Mouse (Mus musculus) fat pad, adult 2 months (tissue): ENCODE measurements at regions not wholly inside any gene's neighbourhood (a gene's known extent, or its start where the extent isn't known, plus 50 kb on each side); places are given as distances from the start of the nearest gene placed in this dataset.
"Not testable (repeated sequence)": the region's sequence is repeated elsewhere in the genome, so short reads cannot be mapped to it uniquely, and the experiment has no call there.

ENCODE experiments used
- DNase-seq: peaks from one replicate; pipeline ENCODE4 v3.0.0-alpha.2; 2011; ENCODE audit warnings: low read depth, low spot score; ENCODE audit errors: extremely low read depth

DNA sequence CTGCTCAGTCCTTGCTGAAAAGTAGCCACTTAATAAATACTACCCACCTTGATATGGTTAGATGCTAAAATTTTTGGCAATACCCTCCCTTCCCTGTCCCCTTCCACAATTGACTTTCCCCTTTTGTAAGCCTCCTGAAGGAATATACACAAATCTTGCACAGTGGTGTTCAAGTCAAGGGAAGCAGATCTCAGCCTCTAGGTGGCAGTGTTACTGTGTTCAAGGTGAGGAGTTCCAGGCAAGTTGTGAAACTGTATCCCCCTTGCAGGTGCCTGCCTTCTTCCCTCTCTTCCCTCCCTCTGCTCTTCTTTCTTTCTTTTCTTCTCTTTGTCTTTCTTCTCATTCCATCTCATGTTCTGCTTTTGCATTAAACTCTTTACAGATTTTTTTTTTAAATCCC, 239.1 kb downstream of the Sec16b start:
- no peak for DNase-seq

DNA sequence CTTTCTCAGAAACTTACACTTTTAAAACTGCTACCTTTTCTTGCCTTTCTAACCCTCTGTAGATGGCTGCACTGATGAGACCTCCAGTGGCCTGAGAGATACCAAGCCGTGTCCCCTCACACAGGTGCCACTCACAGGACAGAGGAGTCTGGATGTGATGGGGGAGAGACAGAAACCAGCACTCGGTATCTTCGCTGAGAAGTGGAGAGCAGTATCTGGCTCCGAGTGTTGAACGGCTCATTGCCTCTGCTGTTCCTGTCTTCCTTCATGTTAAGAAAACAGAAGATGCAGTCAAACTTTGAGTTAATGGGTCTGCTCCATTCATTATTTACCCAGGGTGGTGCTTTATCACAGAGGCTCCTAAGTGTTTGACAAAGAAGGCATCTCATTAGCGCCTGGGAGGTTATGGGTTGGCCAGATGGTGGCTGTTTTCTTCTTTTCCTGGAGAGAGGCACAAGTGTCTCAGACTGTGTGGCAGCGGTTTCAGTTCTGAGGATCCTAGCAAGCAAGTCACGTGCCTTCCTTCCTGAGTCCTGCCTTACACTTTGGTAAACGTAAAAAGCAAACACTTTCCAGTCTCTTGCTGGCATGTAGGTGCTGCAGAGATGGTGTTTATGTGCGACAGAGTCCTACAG, 248.6 kb downstream of the Sec16b start:
- no peak for DNase-seq

DNA sequence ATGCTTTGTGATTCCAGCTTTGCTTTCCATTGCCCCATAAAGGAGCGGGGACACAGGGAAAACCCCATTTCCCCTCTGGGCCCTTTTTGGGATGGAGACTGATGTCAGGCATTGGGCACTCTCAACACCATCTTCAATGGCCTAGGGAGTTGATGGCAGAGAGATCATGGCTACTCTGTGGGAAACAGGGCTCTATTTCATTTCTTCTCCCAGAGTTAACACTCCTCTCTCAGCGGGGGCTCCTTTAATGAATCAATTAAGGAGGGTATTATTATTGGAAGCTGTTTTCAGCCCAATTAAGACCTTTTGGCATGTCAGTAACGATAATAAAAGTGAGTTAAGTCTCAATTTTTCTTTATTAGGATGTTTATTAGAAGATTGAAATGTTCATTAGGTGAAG, 250.4 kb downstream of the Sec16b start:
- no peak for DNase-seq

DNA sequence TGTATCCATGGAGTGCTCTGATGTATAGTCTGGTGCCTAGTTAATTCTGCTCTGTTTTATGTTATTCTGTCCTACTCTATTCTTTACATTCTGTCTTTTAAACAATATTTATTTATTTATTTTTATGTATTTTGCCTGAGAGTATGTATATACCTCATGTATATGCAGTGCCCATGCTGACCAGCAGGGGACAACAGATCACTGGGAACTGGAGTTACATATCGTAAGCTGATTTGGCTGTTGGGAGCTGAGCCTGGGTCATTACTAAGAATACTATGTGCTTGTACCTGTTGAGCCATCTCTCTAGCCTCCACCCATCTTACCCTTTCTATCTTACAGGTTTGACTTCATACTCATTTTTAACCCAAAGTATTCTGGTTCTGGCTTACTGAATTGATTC, 251.8 kb downstream of the Sec16b start:
- DNase-seq = no peak

DNA sequence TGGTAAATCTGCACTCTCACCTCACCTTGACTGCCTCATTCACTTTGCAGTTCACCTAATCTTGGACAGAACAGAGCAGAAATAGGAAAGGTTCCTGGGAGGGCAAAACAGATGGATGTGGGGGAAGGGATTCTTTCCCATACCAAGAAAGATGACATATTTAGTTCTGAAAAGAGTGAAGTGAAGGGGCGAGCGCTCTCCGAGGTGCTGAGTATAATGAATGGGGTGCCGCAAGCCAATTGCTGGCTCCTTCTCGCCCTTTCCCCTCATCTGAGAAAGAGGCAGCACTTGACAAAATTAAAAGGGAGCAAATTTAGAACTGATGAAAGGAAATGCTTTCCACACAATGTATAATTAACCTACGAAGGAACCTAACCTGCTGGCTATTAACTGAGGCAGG, 261.7 kb downstream of the Sec16b start:
- DNase-seq = no peak

DNA sequence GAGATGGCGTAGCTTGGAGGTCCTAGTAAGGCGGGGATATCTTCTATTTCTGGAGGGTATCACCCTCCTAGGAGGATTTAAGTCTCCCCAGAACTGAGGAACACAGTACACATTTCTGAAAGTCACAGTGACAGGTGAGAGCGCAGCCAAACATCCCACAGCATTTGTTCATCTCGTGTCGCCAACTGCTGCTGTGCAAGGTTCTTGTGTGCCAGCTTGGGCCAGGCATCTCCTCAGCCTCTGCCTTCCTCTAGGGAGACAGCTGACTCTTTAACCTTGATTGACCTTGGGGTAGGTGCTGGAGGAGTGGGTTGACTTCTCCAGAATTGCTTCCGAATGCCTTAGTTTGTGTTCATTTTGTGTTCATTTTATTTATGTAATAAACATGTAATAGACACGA, 291.2 kb downstream of the Sec16b start:
- no peak for DNase-seq

DNA sequence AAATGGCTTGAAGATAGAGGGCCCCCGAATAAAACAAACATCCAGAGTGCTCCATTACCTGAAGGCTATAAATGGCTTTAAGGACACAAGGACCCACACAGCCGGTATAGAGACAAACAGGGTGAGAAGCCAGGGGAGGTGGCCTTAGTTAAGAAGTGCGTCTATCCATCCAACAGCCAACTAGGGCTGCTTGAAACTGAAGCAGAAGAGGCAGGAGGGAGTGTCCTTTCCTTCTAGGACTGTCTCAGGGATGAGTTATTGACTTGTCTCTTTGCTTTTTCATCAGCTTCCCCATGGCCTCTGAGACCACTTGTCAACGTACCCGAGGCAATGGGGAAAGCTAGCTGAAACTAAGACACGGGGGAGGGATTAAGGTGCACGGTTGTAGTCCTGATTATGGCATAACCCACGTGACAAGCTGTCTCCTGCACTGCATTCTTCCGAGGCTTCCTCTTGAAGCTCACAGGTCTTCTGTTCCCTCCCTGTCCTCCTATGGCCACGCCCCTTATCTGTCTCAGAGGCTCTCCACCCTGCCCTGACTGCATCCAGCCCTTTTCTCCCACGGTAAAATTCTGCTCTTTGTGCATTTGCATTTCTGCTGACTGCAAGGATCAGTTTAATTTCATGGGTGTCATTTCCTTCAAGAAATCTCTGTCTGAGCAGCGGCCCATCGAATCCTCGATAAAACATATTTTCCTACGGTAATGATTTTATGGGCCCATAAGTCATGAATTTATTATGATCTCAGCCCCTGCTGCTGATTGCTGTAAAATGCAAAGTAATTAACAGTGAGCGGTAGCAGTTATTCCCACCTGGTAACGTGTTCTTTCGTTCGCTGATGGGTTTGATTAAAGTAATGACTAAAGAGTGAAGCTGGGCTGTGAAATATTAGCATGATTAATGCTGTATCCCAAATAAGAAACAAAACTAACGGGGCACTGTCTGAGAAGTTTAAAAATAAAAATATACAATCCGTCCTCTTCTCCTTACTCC, 292.3 kb downstream of the Sec16b start:
- no peak for DNase-seq

DNA sequence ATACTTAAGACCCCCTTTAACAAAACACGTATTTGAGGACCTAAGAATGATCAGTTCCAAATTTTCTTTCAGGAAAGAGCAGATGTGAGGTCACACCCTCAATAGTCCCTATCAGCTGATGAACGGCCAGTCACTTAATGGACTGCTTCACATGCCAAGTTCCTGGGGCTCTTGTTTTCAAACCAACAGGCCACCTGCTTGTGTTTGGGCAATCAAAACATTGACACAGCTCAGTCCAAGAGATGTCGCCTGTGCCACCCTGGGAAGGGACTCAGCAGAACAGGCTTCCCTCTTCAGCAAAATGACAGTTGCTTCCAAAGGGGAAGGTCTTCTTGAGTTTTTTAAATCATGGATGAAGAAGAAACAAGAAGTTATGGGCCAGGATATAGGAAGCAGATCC, 294.6 kb downstream of the Sec16b start:
- DNase-seq = no peak

DNA sequence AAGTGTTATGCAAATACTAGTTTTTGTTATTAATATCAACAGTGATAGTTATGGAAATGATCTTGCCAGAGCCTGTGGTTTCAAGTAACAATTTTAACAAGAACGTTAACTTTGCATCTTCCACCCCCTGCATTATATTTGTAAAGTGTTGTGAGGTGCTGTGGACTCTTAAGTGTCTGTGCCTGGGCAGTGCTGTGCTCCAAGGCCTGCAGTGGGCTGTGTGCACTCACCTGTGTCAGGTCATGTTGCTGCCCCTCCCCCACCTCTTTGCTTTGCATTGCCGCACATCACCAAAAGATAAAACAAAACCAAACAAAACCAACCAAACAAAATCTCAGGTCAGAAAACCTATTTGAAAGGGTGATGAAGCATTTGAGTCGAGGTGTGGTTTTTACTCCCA, 297.7 kb downstream of the Sec16b start:
- DNase-seq = no peak

DNA sequence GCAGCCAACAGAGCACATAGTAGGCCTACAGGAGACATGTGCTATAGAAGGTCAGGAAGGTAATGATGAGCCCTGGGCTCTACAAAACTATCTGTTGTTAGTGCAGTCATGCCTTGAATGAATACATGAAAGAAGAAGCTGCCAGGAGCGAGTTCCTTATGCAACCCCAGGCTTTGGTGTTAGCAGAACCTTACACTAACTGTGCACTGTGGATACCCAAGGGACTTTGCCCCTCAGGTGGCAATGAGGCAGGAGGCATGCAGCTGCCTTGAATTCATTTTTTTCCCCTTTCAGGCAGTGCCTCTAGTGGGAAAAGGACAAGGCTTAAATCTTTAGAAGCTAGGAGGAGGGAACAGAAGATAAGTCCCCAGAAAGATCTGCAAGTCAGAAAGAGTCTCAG, 299.8 kb downstream of the Sec16b start:
- DNase-seq = no peak

DNA sequence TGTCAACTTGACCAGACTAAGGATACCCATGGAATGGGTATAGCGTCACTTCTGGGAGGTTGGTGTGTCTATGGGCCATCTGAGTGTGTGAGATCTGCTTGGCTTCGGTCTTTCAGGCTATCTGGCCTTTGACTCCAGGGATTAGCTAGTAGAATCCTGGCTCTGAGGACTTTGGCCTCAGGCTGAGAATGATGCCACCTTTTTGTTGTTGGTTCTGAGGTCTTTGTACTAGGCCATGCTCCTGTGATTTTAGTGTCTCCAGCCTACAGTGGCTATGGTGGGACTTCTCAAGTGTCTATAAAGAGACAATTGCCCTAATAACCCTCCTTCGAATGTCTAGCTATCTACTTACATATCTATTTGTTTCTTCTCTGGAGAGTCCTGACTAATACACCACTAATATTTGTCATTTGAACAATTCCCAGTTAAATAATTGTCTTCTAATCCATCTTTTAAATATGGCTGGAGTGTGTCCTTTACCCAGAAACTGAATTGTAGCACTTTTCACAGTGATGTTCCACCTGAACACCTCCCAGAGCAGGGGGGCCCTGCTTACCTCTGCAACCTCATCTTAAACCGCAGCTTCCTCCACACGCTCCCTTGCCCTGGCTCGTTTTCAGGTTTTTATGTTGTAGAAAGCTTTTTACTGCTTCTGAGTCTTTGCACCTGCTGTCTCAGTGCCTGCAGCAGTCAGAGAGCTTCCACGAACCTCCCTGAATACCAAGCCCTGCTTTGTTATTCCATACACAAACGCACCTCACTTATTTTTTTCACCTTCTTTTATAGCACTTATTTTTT, 303.3 kb downstream of the Sec16b start:
- no peak for DNase-seq

DNA sequence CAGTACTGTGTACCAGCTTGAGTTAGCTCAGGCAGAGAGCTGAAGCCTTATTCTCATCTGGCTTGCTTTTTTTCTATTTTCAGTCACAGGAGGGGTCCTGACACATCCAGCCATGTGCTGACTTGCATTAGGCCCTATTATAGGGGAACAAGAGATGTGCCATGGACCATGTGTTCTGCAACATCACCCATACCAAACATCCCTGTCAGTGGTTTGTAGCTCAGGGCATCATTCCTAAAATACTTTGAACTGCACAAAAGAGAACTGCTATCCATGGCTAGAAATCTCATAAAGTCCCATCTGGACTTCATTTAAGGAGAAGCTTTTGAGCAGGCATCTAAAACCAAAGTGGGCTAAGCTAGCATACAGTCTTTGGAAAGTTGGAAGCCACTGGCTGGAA, 304.1 kb downstream of the Sec16b start:
- no peak for DNase-seq

DNA sequence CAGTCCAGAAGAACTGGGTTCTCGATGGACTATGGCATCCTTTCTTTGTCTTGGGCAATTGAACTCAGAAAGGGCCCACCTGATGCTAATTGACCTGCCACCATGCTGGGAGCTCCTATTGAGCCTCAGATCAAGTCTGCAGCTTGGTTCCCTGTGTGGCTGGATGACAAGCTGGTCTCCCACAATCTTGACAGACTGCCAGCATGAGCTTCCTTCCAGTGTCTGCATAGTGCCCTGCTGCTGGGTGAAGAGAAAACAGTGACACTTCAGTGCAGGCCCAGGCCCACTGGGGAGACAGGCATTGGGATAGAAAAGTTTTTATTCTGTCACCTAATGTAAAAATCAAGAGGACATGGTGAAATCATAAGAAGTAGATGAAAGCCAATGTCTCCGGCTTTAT, 321.4 kb downstream of the Sec16b start:
- no peak for DNase-seq

DNA sequence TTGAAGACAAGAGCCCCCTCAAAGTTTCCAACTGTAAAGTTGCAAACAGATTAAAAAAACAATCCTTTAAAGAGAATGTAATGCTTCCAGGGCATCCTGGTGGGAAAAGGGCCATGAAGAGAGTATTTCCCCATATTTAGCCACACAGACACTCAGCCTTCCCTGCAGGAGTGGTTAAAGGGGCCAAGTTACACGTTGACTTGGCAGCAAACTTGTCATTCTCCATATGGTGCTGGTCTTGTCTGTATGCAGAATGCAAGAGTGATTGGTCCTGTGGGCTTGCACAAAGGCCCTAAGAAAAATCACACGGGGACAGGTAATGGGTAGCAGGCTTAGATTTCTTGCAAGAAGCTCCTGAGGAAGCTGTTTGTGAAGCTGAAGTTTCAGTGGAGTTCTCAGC, 325.0 kb downstream of the Sec16b start:
- no peak for DNase-seq

DNA sequence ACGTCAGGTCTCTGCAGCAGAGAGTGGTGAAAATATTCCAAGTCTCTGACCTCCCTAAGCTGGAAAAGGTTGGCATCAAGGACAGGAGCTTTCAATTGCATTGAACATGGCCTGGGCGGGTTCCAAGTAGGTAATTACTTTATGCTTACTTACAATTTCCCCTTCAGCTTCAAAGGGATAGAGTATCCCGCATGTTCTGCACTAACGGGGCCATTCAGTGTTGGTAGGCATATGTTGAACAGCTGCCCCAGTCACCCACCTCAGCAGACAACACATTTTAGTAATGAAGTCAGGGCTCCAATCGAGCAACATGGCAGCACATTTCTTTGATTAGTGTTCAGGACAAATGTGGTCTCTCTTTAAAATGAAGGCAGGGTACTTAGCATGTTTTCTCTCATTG, 366.2 kb downstream of the Sec16b start:
- no peak for DNase-seq

DNA sequence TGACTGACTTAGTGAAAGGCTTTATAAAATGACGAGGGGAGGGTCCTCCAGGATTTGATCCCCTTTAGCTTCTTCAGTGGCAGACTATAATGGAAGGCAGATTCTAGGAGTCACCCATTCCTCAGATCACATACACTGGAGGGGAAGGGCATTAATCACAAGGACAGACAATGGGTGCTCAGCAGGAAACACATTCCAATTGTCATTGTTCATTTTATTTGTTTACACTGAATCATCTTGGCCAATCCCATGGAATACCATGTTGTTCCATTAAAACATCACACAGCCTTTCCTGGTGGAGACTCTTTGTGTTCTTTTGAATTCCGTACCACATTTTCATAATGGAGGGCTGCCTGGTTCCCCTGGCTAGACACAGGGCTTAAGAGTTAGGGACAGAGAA, 368.5 kb downstream of the Sec16b start:
- no peak for DNase-seq

DNA sequence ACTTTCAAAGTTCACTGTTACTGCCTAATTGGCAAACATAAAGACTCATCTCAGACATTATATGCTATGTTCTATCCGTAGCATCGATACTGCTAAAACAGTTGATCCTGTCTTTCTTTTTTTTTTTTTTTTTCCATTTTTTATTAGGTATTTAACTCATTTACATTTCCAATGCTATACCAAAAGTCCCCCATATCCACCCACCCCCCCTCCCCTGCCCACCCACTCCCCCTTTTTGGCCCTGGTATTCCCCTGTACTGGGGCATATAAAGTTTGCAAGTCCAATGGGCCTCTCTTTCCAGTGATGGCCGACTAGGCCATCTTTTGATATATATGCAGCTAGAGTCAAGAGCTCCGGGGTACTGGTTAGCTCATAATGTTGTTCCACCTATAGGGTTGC, 370.6 kb downstream of the Sec16b start:
- DNase-seq = not testable (repeated sequence)

DNA sequence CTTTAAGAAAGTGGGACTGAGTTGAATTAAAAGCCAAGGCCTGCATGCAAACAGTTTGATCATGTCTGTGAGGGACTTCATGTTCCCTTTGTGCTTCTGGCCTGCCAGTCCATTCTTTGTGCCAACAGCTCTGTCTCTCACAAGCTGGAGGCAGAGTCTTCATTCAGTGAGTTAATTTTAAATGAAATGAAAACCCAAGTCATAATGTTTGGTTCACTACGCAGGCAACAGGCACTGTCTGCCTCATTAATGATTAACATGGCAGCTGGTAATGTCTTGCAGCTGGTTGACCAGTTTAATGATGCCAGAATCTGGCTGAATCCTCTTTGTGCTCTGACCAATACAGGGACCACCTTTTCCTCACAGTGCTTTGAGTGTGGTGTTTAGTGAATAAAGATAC, 380.6 kb downstream of the Sec16b start:
- no peak for DNase-seq

DNA sequence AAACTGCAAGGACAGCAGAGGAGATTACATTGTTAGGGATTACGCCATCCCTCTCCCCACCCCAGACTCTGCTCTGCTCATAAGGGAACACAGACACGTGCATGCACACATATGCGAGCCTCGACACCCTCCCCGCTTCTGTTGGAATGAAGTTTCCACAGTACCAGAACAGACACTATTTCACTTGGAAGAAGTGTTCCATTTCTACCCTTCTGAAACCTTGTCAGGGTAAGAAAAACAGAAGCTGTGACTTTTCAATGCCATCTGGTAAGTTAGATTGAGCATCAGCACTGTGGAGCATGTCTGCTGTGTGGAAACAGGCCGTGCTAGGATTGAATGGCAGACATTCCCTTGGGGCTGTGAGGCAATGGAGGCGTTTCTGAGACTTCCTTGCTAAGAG, 382.0 kb downstream of the Sec16b start:
- no peak for DNase-seq

DNA sequence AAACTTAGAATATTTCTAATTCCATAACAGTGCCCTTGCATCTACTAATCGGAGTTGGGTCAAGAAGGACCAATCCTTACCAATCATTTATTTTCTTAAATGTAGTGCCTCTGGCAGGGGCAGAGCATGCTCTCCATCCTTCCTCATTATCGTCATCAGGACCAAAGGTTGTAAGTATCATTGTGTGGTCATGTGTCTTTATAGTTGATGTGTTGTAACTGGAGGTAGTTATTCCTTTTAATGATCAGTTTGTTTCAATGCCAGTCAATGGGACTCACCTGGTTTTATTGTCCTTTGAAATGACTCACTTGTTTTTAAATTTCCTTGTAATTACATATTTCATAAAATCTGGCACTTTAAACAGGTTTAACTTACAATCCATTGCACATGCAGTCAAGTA, 399.6 kb downstream of the Sec16b start:
- no peak for DNase-seq

DNA sequence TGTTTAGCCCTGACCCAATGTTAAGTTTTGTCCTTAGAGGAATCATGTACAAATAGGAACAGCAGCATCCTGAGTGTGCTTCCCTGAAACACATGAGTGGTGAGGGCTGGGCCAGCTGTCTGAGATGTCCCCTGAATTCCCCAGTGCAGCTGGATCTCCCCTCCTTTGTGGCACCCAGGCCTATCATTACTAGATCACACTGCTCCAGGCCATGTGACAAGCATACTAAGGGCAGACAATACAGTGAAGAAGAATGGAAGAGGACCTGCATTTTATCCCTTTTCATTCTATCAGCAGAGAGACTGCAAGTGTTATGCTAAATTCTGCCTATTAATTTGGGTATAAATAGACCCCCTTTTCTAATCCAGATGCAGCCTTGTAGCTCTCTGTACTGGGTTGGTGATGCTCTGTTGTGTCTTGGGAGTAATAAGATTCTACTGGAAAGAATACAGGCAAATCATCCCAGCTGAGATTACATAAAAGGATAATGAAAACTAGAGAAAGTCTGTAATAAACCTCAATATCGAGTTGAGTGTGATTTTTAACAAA, 418.3 kb downstream of the Brinp2 start:
- no peak for DNase-seq
